Mouse (Mus musculus) liver, adult (tissue): Measurements from ENCODE around the gene Ttc33.

ENCODE experiments used
- GATA4 ChIP-seq: IDR thresholded peaks from 2 replicates; pipeline ENCODE4 v1.6.1; 2014; ENCODE audit warnings: mild to moderate bottlenecking, low read length; ENCODE audit not compliant: insufficient replicate concordance

Gene Ttc33

DNA sequence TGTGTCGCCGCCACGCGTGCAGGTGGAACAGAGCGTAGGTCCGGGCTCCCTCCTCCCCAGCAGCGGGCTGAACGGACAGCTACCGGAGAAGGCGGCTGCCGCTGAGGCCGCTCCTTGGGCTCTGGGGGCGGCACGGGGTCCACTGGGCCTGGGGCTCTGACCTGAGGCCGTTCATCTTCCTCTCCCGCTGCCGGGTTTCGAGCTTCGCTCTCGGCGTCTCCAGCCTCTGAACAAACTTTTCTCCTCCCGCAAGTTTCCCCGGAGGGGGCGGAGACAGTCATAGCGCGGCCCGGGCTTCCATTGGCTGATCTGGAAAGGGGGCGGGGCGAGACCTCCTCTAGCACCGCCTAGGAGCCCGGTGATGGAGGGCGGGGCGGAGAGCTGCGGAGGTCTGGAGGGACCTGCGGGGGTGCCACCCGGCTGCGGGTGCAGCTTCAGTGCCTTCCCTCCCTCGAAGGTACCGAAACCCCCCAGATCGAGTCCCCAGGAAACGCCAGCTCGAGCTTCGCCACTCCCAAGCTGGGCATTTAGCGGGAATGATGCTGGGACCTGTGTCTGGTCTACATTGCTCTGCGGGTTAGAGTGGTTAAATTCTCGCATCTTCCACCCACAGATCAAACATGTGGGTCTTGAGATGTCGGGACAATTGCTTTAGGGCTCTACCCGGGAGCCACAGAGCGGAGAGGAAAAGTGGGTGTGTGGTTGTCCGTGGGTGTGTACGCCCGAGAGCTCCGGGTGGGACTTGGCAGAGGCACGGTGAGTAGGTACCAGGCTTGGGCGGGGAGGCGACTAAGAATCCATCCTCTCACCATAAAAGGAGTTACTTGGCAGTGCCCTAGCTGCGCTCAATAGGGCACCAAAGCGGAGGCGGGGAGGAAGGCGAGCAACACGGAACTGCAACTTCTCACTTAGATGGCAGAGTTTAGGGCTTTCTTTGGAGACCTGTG, 58.9 kb downstream of the Ttc33 start, which contains the start of gene Ptger4:
TSS of gene Ptger4 (minus strand) at position 229 of the 947 bp plus-strand sequence.
- TF ChIP-seq GATA4, result no peak

DNA sequence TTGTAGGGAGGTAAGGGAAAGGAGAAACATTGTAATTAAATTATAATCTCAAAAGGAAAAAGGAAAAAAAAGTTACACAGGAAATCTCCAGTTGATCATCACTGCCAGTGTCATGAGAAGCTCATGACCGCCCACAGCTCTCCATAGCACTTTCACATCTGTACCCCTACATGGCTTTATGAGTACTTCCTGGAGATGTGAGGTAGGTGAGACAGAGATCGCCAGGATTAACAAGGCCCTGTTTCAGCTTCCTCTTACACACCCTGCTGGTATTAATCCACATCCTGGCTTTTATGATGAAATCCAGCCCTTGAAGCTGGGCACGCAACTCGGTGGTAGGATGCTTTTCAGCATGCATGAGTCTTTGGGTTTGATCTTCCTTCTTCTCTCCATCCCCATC, 64.9 kb downstream of the Ttc33 start:
- TF ChIP-seq GATA4, result no peak

DNA sequence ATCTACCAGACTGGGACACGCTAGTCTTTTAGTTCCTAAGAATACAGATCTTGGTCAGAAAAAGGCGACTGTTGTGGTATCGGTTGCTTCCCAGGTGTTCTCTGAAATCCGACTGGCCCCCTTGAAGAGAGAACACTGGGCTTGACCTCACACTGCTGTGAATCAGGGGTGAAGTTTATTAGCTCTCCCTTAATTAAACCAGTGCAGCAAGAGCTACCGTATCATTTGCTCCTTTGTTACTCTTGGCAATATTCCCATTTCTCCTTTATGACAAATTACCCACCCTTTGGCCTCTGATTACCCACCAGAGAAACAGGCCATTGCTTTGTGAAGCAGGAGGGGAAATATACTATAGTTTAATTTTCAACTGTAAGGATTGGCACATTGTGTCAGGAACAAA, 74.9 kb downstream of the Ttc33 start:
- TF ChIP-seq GATA4, result no peak

DNA sequence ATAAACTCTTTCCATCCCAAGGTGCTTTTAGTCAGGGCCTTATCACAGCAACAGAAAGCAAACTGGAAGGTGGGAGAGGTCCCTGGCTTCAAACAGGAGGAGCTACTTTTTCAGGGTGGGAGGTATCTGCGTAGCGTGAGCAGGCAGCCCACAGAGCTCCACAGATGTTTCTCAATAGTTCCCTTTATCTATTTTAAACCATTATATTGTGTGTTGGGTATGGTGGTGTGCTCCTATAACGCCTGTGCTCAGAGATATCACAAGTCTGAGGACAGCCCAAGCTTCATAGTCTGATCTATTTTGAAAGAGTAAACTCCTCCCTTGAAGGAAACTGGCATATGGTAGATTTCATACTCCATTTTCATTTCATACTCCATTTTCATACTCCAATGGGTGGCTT, 75.7 kb downstream of the Ttc33 start:
- no peak for TF ChIP-seq GATA4

DNA sequence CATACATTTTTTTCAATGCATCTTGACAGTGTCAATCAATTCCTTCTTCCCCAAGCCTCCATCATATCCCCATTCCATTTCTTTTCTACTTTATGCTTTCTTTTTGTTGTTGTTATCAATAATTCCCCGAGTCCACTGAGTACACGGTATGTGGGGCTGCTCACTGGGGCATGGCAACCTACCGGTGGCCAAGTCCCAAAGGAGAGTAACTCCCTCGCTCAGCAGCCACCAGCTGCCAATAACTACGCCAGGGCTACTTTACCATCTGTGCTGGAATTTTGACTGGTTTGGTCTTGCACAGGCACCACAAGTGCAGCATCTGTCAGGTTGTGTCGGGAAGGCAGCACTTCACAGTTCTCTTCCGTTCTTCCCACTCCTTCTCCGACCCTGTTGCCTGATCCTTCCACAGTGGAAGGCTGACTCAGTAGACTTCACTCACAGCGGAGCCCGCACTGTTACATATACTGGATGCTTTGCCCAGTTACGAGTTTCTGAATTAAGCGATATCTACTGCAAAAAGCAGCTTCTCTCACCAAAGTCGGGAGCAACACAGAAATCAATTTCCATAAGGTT, 76.9 kb downstream of the Ttc33 start:
- no peak for TF ChIP-seq GATA4

DNA sequence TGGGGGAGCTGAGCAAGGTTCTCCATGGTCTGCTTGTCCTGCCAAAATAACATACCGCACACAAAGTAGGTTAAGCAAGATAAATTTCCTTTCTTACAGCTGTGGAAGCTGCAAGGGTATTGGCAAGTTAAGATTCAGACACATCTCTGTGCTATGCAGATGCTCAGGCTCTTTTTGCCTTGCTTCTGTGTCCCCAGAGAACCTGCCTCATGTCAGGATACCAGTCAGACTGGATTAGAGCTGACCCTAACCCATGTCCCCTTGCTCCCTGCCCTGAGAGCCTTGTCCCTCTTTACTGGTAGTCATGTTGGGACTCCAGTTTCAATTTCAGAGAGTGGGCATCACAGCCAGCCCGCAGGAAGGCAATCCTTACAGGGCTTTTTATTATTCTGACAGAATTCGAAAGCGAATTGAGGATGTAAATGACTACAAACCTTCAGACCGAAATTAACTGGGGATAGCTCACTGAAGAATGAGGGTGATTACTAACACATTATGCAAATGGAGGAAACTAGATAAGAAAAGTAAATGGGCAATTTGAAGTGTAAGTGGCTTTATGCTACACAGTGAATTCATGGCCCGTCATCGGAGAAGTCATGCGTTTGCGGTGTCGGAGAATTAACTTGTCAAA, 77.7 kb downstream of the Ttc33 start:
- TF ChIP-seq GATA4, result no peak

DNA sequence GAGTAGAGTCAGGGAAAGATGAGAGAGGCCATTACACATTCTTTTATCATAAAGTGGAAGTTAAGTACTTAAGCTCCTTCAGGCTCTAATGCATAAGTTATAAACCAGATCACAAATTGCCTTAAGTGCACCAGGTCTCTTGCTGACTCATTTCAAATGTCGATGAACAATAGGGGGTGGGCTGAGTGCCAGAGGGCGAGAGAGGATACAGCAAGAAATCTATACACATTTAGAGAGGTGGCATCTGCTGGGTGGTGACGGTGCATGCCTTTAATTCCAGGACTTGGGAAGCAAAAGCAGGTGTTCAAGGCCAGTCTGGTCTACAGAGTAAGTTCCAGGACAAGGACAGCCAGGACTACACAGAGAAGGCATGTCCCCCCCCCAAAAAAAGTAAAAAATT, 80.8 kb downstream of the Ttc33 start:
- no peak for TF ChIP-seq GATA4
